Comparison of ENCODE assay signal across 9 mouse cellular contexts in the genomic region with DNA sequence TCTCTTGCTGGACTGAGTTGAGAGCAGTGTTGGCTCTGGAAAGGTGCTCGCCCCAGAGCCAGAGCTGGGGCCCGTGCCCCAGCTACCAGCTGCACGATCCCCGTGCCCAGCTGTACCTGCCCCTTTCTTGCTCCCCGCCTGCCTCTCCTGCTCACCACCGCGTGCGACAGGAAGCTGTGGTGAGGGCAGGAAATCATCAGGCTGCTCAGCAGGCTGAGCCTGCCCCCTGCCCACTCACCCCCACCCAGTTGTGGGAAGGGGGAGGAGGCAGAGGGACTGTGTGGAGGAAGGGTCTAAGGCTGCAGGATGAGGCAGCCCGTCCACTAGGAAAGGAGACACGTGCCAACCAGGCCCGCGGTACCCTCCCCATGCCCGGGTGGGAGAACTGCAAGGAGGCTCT. TPM values are rescaled to one million over a fixed set of nuclear protein-coding genes. Genes with fewer than 3 reads are reported as not detected.
A peak's percentile ranks its signal among the peaks of the same experiment; 100 is the strongest.
DNase-seq lines count a peak whose midpoint lies in the region; ATAC-seq and TF ChIP-seq lines count a peak whose summit lies in the region.
"Had no signal": no experiment of that assay in that cellular context is flagged by ENCODE, and none has a peak within 500 bp of the region (broad histone marks: within the 10 kb centered on the region; RNA-seq: fewer than 3 reads in every experiment).

A gene (minus strand): TSS at position 178 of the 400 bp plus-strand sequence.

- 53% methylated on average over 13 of the region's 13 CpGs for WGBS in heart, embryonic 13.5 days
- WGBS in liver, embryonic 14.5 days (ENCODE audit: insufficient replicate concordance) = 18% methylated on average over 13 of the region's 13 CpGs
- WGBS in spleen, adult 2 months = 6% methylated on average over 13 of the region's 13 CpGs
- 86% methylated on average over 13 of the region's 13 CpGs for WGBS in forebrain, embryonic 11.5 days

- no peak for DNase-seq in heart, postnatal 4 days
- DNase-seq in ES-E14 (ENCODE audit: low read depth, low spot score) = no peak
- DNase-seq in liver, embryonic 14.5 days (ENCODE audit: low read depth in 3 of 3, low spot score in 3 of 3) = no peak
- peak; percentile 58 to 81 for DNase-seq in spleen, adult 2 months (ENCODE audit: low read depth in 1 of 2, low spot score in 2 of 2)
- DNase-seq in forebrain, embryonic 11.5 days (ENCODE audit: low spot score) = no peak
- DNase-seq in gastrocnemius, postnatal 36 days = no peak
- DNase-seq in testis, postnatal 10 days (ENCODE audit: low spot score) = no peak

- H3K4me2 ChIP-seq in heart, embryonic 13.5 days = peak within 1 kb of the TSS; percentile 36
- peak within 1 kb of the TSS; percentile 8; the same call in 1 of the 2 replicates for H3K4me2 ChIP-seq in liver, embryonic 14.5 days (ENCODE audit: low read depth)
- no peak within 1 kb of the TSS for H3K4me2 ChIP-seq in forebrain, embryonic 11.5 days (ENCODE audit: low read depth, low read length, severe bottlenecking)

- in situ Hi-C loops in ES-E14 (cut with MboI; ENCODE audit: low sequenced_read_pairs in 2 of 2, unreplicated experiment in 2 of 2) = no loop called here

- H3K9ac ChIP-seq in heart, embryonic 13.5 days = 0 out of 2 replicates have a peak within 1 kb of the TSS, but pooled peaks have one; percentile 24
- peak within 1 kb of the TSS; percentile 51 for H3K9ac ChIP-seq in ES-E14 (ENCODE audit: insufficient read depth, low read depth, low read length, poor library complexity, severe bottlenecking)
- H3K9ac ChIP-seq in liver, embryonic 14.5 days (replicated peaks) = no peak within 1 kb of the TSS
- H3K9ac ChIP-seq in forebrain, embryonic 11.5 days (ENCODE audit: low read length) = no peak within 1 kb of the TSS

- no peaks in the 10 kb centered on the region for H3K27me3 ChIP-seq in heart, embryonic 13.5 days (replicated peaks)
- no peaks in the 10 kb centered on the region for H3K27me3 ChIP-seq in liver, embryonic 14.5 days (ENCODE audit: control insufficient read depth, insufficient read depth, low read length)
- no peaks in the 10 kb centered on the region for H3K27me3 ChIP-seq in spleen, adult 2 months (ENCODE audit: control insufficient read depth, insufficient read depth, low read length)
- no peaks in the 10 kb centered on the region for H3K27me3 ChIP-seq in forebrain, embryonic 11.5 days (ENCODE audit: control insufficient read depth, insufficient read depth, low read length)

- H3K4me3 ChIP-seq in heart, embryonic 13.5 days = peak within 1 kb of the TSS; percentile 13; the same call in 1 of the 2 replicates
- H3K4me3 ChIP-seq in ES-E14 (ENCODE audit: insufficient read depth in 1 of 2, low read depth in 1 of 2, low read length in 2 of 2, poor library complexity in 1 of 2, severe bottlenecking in 1 of 2) = peak within 1 kb of the TSS; percentile 53 to 67
- peak within 1 kb of the TSS in 1 of 2 experiments; percentile 4; a peak in 1 of 4 replicates for H3K4me3 ChIP-seq in liver, embryonic 14.5 days (ENCODE audit: insufficient read depth in 1 of 2, low read depth in 2 of 2, low read length in 2 of 2)
- peak within 1 kb of the TSS; percentile 56 for H3K4me3 ChIP-seq in spleen, adult 2 months (ENCODE audit: extremely low read depth, insufficient read depth, insufficient read length)
- H3K4me3 ChIP-seq in forebrain, embryonic 11.5 days (ENCODE audit: low read depth, low read length) = no peak within 1 kb of the TSS
- H3K4me3 ChIP-seq: heart, adult 2 months had no signal

- no peaks in the 10 kb centered on the region for H3K9me3 ChIP-seq in heart, embryonic 13.5 days
- H3K9me3 ChIP-seq in ES-E14 (ENCODE audit: control insufficient read depth, insufficient read depth, low read depth, low read length) = no peaks in the 10 kb centered on the region
- no peaks in the 10 kb centered on the region for H3K9me3 ChIP-seq in liver, embryonic 14.5 days (ENCODE audit: control insufficient read depth, low read length)
- H3K9me3 ChIP-seq in forebrain, embryonic 11.5 days (ENCODE audit: control insufficient read depth, low read length) = no peaks in the 10 kb centered on the region

- peak; percentile 35; the same call in 1 of the 2 replicates for TF ChIP-seq POLR2A in spleen, adult 2 months (IDR thresholded peaks at IDR 0.05; ENCODE audit: low read depth, low read length)

- ATAC-seq in heart, embryonic 13.5 days (ENCODE audit: extremely low read depth, insufficient number of reproducible peaks, low FRiP score, low TSS enrichment) = no peak
- ATAC-seq in liver, embryonic 14.5 days (ENCODE audit: insufficient read depth) = peak; percentile 32
- no peak for ATAC-seq in forebrain, embryonic 11.5 days (replicated peaks; ENCODE audit: low FRiP score)

- no peak within 1 kb of the TSS for H3K27ac ChIP-seq in heart, embryonic 13.5 days (replicated peaks)
- no peak within 1 kb of the TSS for H3K27ac ChIP-seq in ES-E14 (ENCODE audit: insufficient read depth, low read depth, low read length, poor library complexity, severe bottlenecking)
- no peak within 1 kb of the TSS for H3K27ac ChIP-seq in liver, embryonic 14.5 days
- H3K27ac ChIP-seq in spleen, adult 2 months (ENCODE audit: insufficient read depth, low read length) = peak within 1 kb of the TSS; percentile 72
- H3K27ac ChIP-seq in forebrain, embryonic 11.5 days (ENCODE audit: low read depth, low read length) = no peak within 1 kb of the TSS
- H3K27ac ChIP-seq: heart, adult 2 months had no signal

- 0 out of 2 replicates have a peak, but pooled peaks cover 8% of the 10 kb centered on the region for H3K4me1 ChIP-seq in heart, embryonic 13.5 days
- H3K4me1 ChIP-seq in ES-E14 (ENCODE audit: control insufficient read depth in 2 of 2, insufficient read depth in 2 of 2, low read length in 2 of 2, poor library complexity in 1 of 2) = peaks cover 0 to 4% of the 10 kb centered on the region in 2 experiments; a peak in 1 of 4 replicates
- no peaks in the 10 kb centered on the region for H3K4me1 ChIP-seq in liver, embryonic 14.5 days (replicated peaks; ENCODE audit: control insufficient read depth in 2 of 2, insufficient read depth in 2 of 2, low read length in 1 of 2)
- peaks cover 19% of the 10 kb centered on the region; the same call in 1 of the 2 replicates for H3K4me1 ChIP-seq in spleen, adult 2 months (ENCODE audit: control insufficient read depth, insufficient read depth, insufficient read length)
- H3K4me1 ChIP-seq in forebrain, embryonic 11.5 days (replicated peaks; ENCODE audit: control insufficient read depth, insufficient read depth, low read length) = no peaks in the 10 kb centered on the region

- peaks cover 51% of the 10 kb centered on the region for H3K36me3 ChIP-seq in heart, embryonic 13.5 days
- peaks cover 33% of the 10 kb centered on the region for H3K36me3 ChIP-seq in ES-E14 (ENCODE audit: control insufficient read depth, insufficient read depth, low read length, poor library complexity, severe bottlenecking)
- H3K36me3 ChIP-seq in liver, embryonic 14.5 days (replicated peaks; ENCODE audit: control insufficient read depth, insufficient read depth, low read depth) = peaks cover 4% of the 10 kb centered on the region
- H3K36me3 ChIP-seq in spleen, adult 2 months (ENCODE audit: control insufficient read depth, insufficient read depth, low read length) = peaks cover 36% of the 10 kb centered on the region
- H3K36me3 ChIP-seq in forebrain, embryonic 11.5 days (ENCODE audit: control insufficient read depth, insufficient read depth, low read length) = peaks cover 5% of the 10 kb centered on the region; the same call in 1 of the 2 replicates

- intact Hi-C loops in gastrocnemius, postnatal 36 days (cut with DNase I) = no loop called here

- TF ChIP-seq EP300 in liver, embryonic 14.5 days (IDR thresholded peaks at IDR 0.05; ENCODE audit: low read depth) = no peak

- TF ChIP-seq CTCF in liver, embryonic 14.5 days (IDR thresholded peaks at IDR 0.05; ENCODE audit: low read depth) = no peak
- no peak for TF ChIP-seq CTCF in spleen, adult 2 months (IDR thresholded peaks at IDR 0.05; ENCODE audit: extremely low read depth, insufficient read depth, insufficient read length, insufficient replicate concordance)

TF ChIP-seq in ES-E14, 5 proteins besides CTCF, POLR2A, EP300 and RAD21:
- TF ChIP-seq ZC3H11A (IDR thresholded peaks at IDR 0.05; ENCODE audit: borderline replicate concordance, low read depth, low read length) (no peak), HCFC1 (IDR thresholded peaks at IDR 0.05; ENCODE audit: borderline replicate concordance, insufficient read depth, low read length) (no peak), CHD2 (IDR thresholded peaks at IDR 0.05; ENCODE audit: low read depth, low read length) (no peak), MAFK (IDR thresholded peaks at IDR 0.05; ENCODE audit: insufficient read depth, low read depth, low read length) (no peak)

RNA-seq across cellular contexts. Expression of the gene that starts here (rescaled TPM):
- polyA plus RNA-seq in heart, embryonic 13.5 days (2015; fragmentation: Nextera tagmentation; extraction: Ambion mirVana) = 3.0 and 3.1 TPM in 2 replicates
- total RNA-seq in heart, postnatal 4 days (2021) = 1 to 10 TPM; 1.1 to 1.4 TPM
- 8.0 and 14.8 TPM in 2 replicates for total RNA-seq in ES-E14 (2012; rRNA removed)
- polyA plus RNA-seq in liver, embryonic 14.5 days (2012; rRNA removed) = 7.3 and 7.5 TPM in 2 replicates
- polyA plus RNA-seq in liver, embryonic 14.5 days (2014; fragmentation: Nextera tagmentation; extraction: Ambion mirVana) = 7.6 and 9.2 TPM in 2 replicates
- 164 and 223 TPM in 2 replicates for polyA plus RNA-seq in spleen, adult 2 months (2012; rRNA removed)
- 2.2 and 2.5 TPM in 2 replicates for polyA plus RNA-seq in forebrain, embryonic 11.5 days (2014; fragmentation: Nextera tagmentation; extraction: Ambion mirVana)
- total RNA-seq in gastrocnemius, postnatal 36 days (2021) = 1 to 10 TPM in 1 of 2 experiments, under 1 TPM in 1; 0.27 to 2.4 TPM

Comparison
In these comparisons a context has a peak if more than half of its experiments do, and no peak if none do; other contexts are left out.
1. RNA of the gene that starts here (polyA plus RNA-seq): 164 to 223 TPM in spleen, adult 2 months; 7.3 to 9.2 TPM in liver, embryonic 14.5 days, 3.0 to 3.1 TPM in heart, embryonic 13.5 days and 2.2 to 2.5 TPM in forebrain, embryonic 11.5 days; every median in the first group is over 10 times any median in the second.
2. H3K9ac ChIP-seq: peak in heart, embryonic 13.5 days (single experiment) and ES-E14 (single experiment); none in liver, embryonic 14.5 days (single experiment) and forebrain, embryonic 11.5 days (single experiment).
3. DNase-seq: peak in spleen, adult 2 months (2 of 2); none in heart, postnatal 4 days (single experiment), ES-E14 (single experiment), liver, embryonic 14.5 days (0 of 3), forebrain, embryonic 11.5 days (single experiment), gastrocnemius, postnatal 36 days (0 of 2) and testis, postnatal 10 days (single experiment).